Mouse (Mus musculus) left cerebral cortex, adult 18-20 months (tissue): ENCODE data around the gene Lsamp. TPM values are rescaled to one million over a fixed set of nuclear protein-coding genes. Genes with fewer than 3 reads are reported as not detected.

Experiments
- DNase-seq, 2 experiments: peaks; one replicate each; pipeline ENCODE4 v3.0.0; 2021 to 2022; ENCODE audit warnings: low spot score in 2 of 2, mixed read lengths in 1 of 2
- total RNA-seq, 2 experiments: library from RNA; stranded (reverse); gene quantifications; 2 replicates each; pipeline ENCODE4 v1.2.3; 2021

Gene Lsamp
- total RNA-seq, 2 experiments from 2014 or later, result 200 to 230 TPM

- no peak for DNase-seq
These were observed 913.7 kb downstream of the Lsamp start for GRCm38 (mm10) chr16:40897768-40898327.

- no peak for DNase-seq
These were observed 923.7 kb downstream of the Lsamp start for GRCm38 (mm10) chr16:40907892-40908291.

DNA sequence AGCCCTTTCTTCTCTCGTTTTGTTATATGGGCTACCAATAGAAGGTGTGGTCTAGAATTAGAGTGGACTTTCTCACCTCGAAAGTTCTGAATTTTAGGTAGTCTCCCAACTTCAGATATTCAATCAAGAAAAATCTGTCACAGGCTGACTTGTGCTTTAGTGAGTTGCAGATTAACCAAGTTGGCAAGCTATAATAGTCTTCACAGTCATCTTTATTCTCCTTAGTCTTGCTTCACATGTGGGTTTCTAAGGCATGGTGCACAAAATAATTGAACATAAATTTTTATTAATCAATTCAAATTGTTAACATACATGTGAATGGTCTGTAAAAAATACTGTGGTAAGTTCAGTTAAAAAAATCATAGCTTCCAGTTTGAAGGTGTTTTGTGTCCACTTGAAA is 930.0 kb downstream of the Lsamp start:
- DNase-seq, result no peak

DNA sequence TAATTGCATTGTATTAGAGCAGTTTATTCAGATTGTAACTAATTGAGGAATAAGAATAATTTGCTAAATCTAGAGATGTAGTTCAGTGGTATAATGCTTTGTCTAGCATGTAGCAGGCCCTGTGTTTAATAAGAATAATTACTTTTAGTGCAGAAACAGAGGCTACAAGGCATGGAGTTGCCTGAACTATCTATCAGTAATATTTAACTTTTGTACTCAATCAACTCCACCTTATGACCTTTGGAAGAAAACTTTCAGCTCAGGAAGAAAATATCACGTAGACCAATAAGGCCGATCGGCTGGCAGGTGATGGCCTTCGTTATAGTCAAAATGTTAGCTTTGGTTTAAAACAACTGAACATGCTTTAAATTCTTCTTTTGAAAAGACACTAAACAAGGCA is 946.4 kb downstream of the Lsamp start:
- no peak for DNase-seq

DNA sequence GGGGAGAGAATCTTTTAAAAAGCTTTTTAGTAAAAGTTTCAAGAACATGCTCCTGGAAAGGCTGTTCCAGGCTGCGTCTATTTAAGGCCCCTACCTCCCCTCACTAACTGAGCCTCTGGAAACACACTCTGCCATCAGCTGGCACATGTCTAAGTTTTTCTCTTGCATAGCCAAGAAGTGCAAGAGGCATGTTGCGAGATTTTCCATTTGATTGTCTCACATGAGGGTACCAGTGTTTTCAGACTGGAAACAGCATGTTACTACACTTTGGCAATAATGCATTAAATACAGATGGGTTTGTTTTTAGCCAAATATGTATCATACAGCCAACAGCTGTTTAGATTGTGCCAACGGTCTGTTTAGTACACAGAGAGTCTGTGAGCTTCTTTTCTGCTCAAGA is 958.1 kb downstream of the Lsamp start:
- DNase-seq, result no peak

DNA sequence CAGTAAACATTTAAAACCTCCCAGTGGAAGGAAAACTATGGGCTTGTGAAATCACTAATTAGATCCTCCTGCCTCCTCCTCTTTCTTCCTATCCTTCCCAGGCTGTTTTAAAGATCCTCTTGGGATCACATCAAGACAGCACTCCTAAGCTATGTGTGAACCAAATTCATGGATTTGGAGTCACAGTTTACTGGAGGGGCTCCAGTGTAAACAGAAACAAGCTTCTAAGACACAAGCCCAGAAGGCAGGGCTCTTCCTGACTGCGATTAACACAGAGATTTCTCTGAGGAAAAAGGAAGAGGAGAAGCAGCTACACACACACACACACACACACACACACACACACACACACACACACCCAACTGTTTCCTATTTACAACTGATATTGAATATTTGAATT is 961.7 kb downstream of the Lsamp start:
- no peak for DNase-seq

GRCm38 (mm10) chr16:40948013-40948412 is 963.9 kb downstream of the Lsamp start:
- DNase-seq, result no peak

GRCm38 (mm10) chr16:40959211-40959610 is 975.0 kb downstream of the Lsamp start:
- DNase-seq, result no peak

GRCm38 (mm10) chr16:40960586-40960985 is 976.4 kb downstream of the Lsamp start:
- no peak for DNase-seq

- DNase-seq, result peak; percentile 90 to 91
These were observed 984.1 kb downstream of the Lsamp start for GRCm38 (mm10) chr16:40968088-40968860.

DNA sequence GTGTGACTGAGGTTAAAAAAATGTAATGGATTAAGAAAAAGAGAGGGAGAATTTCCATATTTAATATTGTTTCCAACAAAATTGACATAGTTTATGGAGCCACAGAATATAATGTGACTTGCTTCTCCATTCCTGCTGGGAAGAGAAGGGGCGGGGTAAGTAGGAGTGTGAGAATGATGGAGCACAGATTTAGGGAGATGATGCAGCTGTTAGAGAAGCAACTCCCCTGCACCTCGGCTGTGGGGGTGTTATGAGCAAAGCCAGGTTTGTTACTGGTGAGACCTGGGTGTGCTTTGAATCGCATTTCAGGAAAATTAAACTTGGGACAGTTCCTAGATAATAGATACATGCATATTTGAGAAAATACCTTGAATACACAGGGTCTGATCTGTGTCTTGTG is 987.2 kb downstream of the Lsamp start:
- peak; percentile 36 to 55 for DNase-seq

DNA sequence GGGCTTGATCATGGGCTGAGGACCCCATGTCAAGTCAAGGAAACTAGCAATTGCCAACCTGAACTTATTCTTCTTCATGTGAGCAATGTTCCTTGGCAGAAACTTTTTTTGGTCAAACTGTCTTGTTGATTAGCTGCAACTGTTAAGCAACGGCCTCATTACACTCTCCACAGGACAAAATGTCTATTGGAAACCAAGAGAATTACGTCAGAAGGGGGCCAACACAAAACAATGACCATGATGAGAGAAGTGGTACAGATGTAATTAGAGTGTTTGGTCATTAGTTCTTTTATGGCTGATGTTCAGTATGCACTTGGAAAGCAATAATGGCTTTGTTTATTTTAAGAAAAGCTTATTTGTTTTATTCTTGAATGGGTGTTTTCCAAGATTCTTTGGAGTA is 989.9 kb downstream of the Lsamp start:
- DNase-seq, result no peak

- no peak for DNase-seq
These were observed 998.9 kb downstream of the Lsamp start for GRCm38 (mm10) chr16:40983026-40983425.

GRCm38 (mm10) chr16:41007569-41007968 is 1023.4 kb downstream of the Lsamp start:
- DNase-seq, result no peak

GRCm38 (mm10) chr16:41034746-41035145 is 1050.6 kb downstream of the Lsamp start:
- no peak for DNase-seq

DNA sequence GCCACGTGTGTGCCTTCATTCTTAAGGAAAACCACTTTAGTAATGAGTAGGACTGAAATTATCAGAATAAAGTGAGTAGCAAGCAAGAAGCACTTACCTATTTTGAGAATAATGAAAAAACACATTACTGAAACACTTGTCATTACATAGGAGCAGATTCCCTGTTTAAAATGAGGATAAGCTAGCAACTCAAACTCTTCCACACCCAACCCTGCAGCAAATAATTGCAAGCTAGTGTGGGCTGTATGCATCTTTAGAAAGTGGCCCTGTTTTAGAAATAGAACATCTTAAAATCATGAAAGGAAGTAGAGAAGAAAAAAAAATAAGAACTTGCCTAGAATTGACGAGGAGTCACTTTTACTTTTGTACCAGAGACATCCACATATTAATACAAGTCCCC is 1057.5 kb downstream of the Lsamp start:
- DNase-seq, result no peak

GRCm38 (mm10) chr16:41063270-41063857 is 1079.2 kb downstream of the Lsamp start:
- no peak for DNase-seq

DNA sequence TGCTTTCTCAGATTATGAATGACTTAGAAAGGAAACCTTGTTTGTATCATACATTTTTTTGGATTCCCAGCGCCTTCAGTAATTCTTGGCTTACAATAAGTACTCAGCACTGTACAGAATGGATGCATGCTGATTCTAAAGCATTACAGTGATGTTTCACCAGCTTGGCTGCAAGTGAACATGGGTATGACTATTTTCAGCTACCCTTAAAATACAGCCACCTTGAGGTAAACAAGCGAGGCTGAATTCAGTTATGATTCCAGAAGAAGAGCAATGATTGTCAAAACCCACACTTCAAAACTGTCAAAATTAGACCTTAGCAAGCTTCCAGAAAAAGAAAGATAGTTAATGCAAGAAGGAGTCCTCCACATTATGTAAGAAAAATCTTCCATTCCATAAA is 1089.3 kb downstream of the Lsamp start:
- no peak for DNase-seq

DNA sequence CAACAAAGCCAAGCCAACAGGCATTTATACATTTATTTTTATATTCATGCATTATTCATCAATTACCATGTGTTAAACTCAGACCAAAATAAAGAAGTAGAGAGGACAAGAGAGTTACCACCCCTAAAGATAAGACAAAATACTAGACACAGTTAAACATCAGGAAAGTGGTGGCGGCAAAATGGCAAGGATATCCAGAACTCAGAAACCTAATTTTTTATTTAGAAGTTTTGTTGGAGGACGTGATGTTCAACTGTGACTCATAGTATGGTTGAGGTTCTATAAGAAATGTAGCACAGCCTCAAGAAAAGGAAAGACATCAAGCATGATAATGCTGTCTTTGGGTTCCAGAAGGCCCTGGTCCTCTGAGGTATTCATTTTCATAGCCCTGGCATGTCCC is 1104.5 kb downstream of the Lsamp start:
- no peak for DNase-seq

GRCm38 (mm10) chr16:41090092-41090491 is 1105.9 kb downstream of the Lsamp start:
- DNase-seq, result no peak

DNA sequence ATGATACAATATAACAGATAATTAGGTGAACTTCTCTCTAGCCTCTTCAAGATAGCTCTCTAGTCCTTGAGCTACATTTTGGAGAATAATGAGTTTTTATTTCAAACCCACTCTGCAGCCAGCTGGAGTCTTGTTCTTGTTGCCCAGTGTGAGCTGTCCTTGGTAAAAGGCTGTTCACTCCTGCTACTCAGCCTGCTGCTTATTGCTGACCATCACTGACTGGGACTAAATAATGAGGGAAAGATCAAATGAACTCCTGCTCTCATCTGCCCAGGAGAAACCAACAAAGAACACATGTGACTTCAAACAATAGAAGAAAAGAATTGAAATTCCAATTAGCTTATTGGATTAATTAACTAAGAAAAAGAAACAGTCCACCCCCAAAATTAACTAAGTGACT is 1107.1 kb downstream of the Lsamp start:
- DNase-seq, result no peak

DNA sequence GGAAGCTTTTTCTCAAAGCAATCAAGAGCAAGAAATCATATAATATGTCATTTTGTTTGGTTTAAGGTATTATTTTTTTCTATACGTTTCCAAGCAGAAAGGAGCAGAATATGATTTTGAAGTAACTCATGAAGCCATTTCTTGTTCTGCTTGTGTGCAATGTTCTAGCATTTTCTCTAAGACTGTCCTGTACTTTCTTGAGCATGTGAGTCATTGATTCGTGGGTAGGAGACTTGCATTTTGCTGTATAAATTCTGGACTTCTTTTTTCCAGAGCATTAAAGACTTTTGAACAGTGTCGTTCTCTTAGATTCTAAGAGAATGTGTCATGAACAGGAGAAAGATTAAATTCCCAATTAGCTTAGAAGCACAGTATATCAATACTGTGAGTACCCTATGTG is 1118.6 kb downstream of the Lsamp start:
- no peak for DNase-seq

DNA sequence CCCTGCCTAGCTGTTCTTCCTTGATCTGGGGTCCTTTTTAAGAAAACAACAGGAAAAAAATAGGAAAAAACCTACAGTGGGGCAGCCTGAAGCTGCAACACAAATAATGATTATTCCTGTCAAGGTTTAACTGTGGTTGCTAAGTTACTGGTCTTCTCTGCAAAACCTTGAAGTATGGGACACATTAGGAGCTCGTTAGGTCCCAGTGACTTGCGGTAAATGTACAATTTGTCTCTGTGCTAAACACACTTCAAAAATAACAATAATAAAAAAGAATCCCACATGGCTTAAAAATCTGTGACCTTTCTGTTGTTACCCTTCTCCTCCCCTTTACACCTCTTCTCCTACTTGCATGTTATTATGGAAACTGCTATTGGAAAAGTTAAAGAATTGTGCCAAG is 1140.2 kb downstream of the Lsamp start:
- DNase-seq, result no peak
